Mouse (Mus musculus) retina, adult 2 months (tissue): ENCODE results near the gene Ambn.
"Not testable (repeated sequence)": the region's sequence is repeated elsewhere in the genome, so short reads cannot be mapped to it uniquely, and the experiment has no call there.

ENCODE experiments used
- DNase-seq: peaks from one replicate; pipeline ENCODE4 v3.0.0-alpha.2; 2012; ENCODE audit warnings: low read depth, low spot score

The Ambn gene

DNA sequence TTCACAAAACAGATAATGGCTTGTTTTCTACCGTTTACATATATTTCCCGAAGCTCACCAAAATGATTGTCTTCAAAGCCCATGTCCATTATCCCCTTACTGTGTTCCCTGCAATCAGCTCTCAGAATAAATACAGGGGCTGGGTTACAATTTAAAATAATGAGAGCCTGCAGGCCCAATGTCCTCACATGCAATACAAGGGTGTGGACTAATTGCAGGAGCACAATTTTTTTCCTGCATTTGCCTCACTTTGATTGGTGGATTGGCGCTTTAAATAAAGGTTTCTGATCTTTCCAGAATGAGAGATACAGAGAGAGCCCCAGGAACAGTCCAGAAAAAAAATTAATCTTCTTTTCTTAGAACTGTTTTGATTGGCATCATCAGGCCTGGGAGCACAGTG, at the start of gene Ambn:
Gene Ambn (plus strand): TSS at position 301 of the 400 bp plus-strand sequence.
- DNase-seq: no peak

DNA sequence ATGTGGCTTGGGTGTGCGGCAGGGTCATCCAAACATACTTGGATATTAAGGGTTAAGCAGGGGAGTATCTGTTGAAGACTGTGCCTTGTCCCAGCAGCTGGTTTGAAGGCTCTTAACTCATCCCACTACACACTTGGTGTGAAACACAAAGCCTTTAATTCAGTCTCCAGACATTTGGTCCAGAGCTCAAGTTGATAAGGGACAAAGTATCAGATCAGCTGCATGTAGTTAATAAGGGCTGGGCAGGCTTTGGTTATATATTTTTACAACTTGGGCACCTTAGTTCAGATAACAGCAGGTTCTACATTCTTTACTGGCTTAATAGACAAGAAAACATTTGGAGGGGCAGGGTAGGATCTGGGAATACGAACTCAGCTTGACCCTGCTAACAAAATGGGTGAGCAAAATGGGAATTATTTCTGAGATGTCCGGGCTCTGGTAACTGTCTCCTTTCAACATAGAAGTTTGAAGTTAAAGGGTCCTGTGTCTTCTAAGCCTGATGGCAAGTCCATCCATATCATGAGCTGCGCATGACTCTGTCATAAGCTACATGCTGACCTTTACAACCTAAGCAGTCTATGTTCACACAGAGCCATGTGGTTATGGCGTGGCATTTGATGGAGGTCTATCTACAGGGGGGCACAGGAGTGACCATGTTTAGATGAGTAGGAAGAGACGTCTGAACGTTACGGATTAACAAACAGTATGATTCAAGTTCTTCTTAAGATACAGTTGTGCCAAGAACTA, 35.3 kb upstream of the Ambn start:
- no peak for DNase-seq

DNA sequence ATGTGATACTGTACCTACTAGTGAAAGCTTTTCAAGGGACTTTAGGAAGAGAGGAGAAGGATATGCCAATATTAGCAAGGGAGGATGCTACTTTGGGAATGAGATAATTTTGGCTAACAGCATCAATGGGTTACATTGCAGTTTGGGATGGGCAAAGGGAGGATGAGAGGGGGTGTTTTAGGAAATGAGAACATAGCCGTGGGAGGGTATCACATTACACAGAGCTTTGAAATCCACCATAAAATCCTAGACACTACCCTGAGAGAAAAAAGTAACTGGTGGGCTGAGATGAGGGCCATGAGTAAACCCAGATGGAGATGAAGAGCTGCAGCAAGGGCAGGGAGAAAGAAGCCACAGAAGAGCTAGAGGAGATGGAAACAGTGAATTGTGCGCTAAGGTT, 30.9 kb upstream of the Ambn start:
- not testable (repeated sequence) for DNase-seq

DNA sequence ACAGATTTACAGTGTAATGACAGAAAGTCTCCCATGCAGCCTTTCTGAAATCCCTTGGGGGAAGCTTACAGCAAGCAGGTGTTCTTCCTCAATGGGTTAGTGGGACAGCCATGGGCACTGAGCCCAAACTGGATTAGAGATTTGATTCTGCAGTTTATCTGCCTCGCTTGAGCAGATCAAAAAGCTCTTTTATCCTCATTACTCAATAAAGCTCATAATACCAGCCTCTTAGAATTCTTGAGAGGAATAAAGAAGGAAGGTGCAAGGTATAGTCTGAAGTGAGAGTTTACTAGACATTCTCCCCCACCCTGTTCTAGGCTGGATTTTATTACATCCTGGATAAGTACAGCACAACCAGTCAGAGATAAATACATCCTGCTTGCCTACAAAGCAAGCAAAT, 29.0 kb upstream of the Ambn start:
- DNase-seq: peak; percentile 15

DNA sequence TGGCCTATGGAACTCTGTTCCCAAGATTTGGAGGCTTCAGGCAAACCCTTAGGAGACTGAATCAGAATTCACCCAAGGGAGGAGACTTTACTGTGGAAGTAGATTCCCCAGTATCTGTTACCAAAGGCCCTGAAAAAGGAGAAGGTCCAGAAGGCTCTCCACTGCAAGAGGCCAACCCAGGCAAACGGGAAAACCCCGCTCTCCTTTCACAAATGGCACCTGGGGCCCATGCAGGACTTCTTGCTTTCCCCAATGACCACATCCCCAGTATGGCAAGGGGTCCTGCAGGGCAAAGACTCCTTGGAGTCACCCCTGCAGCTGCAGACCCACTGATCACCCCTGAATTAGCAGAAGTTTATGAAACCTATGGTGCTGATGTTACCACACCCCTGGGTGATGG, 11.7 kb downstream of the Ambn start:
- DNase-seq: no peak

DNA sequence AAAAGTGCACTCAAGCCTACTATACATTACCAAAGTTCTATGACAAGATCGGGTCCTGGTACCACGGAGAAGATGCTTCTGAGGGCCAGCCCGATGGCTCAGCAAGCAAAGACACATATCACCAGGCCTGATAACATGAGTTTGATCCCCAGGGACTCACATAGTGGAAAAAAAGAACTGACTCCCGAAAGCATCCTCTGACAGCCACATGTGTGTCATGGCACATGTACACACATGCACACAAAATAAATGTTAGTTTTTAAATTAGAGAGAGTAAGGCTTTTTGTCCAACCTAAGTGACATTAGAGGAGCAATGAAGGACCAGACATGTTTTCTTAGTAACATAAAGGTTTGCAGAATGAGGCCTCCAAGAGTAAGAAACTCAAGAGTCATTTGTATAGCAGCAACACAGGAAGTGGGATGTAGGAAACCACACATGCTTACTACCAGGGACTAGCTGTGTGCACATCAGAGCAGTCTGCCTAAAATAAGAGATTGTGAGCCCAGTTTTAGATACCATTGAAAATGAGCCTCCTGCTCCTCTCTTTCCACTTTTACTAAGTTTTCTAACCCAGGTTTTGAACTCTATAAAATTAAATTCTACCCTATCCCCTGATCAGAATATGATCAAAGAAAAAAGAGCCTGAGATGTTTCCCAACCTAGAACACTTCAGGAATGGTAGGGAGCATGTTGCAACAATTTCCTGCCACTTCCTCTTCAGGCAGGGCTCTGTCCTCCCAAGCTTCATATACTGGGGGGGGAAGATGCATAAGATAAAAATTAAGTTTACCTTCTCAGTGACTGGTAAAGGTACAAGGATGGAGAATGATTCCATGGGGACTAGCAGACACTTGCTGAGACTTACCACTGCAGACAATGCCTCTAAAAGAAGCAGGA, 13.3 kb downstream of the Ambn start:
- no peak for DNase-seq

DNA sequence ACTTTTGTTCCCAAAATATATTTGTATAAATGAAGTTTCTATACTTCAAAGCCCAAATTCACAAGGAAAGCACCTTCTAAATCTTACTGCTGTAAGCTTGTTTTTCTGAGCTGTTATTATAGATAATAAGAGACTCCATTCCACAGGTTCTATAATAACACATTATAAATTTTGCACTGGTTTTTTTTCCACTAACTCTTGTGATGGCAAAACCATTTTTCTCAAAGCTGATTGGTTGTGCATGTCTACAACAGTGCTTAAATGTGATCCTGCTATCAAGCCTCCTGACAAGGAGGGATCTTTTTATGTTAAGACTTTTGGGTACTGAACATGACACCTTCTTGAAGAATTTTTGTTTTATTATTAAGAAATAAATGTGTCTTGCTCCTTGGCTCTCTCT, 31.9 kb downstream of the Ambn start, which contains the start of gene Enam:
Gene Enam (plus strand): TSS at position 301 of the 400 bp plus-strand sequence.
- no peak for DNase-seq

DNA sequence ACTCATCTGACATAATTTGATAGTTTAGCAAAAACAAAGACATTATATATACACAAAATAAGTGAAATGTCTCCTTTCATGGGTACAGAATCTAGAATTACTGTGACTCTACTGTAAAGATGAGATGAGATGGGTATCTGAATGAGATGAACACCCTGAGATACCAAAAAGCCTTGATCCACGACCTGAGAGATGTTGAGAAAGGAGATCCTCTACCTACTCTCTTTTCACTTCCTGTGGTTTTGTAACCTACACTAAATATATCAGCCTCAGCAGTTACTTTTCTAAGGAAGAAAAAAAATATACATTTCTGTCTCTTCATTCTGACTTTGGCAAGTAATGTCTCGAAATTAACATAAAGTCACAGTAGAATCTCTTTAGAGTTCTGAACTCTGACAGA, 33.2 kb downstream of the Ambn start:
- DNase-seq: no peak

DNA sequence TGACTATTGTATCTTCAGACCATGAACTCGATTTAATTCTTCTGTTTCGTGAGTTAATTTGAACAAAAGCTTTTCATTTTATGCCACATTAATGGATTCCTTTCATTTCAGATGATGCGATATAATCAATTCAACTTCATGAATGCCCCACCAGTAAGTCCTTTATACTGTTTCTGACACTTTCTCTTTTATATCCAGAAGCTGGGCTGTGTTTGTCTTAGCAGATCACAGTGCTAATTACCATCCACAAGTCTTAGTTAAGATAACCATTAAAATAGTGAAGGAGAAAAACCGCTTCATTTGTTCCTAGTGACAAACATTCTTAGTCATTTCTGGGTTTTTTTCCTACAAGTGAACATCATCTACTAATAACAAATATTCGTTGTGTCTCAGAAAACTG, 35.3 kb downstream of the Ambn start:
- no peak for DNase-seq

DNA sequence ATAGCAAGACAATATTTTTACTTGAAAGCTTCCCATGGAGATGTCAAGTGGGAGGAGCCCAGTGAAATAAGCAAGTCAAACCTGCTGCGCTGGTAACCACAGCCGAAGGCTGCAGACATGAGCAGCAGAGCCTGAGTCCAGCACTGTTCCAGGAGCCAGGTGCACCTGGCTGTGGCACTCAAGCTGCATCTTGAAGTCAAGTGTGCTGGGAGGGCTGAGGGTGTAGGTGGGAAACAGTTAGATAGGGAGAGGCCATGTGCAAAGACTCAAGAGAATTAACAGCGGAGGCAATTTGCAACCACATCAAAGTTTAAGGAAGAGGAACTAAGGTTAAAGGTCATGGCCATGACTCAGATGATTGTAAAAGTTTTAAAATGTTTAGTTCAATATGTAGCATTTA, 44.0 kb downstream of the Ambn start:
- DNase-seq: no peak

DNA sequence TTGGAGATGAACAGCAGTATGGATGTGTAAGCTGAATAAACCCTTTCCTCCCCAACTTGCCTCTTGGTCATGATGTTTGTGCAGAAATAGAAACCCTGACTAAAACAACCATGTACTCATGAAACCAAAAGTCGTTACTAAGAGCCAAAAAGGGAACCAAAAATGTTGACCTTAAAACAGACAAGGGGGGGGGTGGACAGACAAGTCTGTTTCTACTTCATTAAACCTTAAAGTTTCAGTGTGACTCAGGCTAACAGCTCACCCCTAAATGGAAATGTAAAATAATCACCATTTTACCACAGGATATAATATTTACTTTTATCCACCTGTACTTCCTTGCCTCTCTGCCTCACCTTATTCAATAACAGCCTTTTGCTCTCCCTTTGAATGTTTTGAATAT, 52.8 kb downstream of the Ambn start:
- no peak for DNase-seq

DNA sequence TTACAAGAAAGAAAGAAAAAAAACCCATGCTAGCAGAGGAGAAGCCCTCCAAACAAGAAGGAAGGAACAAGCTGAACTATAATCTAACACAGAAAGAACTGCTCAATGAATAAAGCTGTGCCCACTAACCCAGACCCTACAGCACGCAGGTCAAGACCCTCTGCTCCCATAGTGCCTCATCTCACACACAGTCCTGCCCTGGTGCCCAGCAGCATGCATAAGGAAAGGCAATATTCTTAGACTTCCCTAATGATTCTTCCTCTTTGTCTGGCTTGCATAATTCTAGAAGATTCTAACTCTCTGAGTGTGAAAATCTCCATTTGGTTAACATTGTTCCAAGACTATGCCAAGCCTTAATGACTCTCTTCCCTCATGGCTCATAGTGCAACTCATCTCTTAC, 53.2 kb downstream of the Ambn start:
- no peak for DNase-seq
